ENCODE assay signal across 11 mouse cellular contexts in genomic region chr5:75238363-75238762, GRCm38 (mm10).
DNase-seq lines count a peak whose midpoint lies in the region; ATAC-seq and TF ChIP-seq lines count a peak whose summit lies in the region.
"Had no signal": no experiment of that assay in that cellular context is flagged by ENCODE, and none has a peak within 500 bp of the region (broad histone marks: within the 10 kb centered on the region; RNA-seq: fewer than 3 reads in every experiment).

No protein-coding gene starts in this region.

- no peak overlapping the region for H3K9ac ChIP-seq in liver, embryonic 14.5 days (replicated peaks)
- no peak overlapping the region for H3K9ac ChIP-seq in embryonic facial prominence, embryonic 14.5 days (ENCODE audit: low read depth, low read length)
- H3K9ac ChIP-seq: midbrain, embryonic 12.5 days had no signal

- no peak overlapping the region for H3K4me3 ChIP-seq in liver, embryonic 14.5 days (ENCODE audit: insufficient read depth in 1 of 2, low read depth in 2 of 2, low read length in 2 of 2)
- no peak overlapping the region for H3K4me3 ChIP-seq in embryonic facial prominence, embryonic 14.5 days (ENCODE audit: low read depth, low read length)
- H3K4me3 ChIP-seq: midbrain, embryonic 12.5 days had no signal

- no peaks in the 10 kb centered on the region for H3K27me3 ChIP-seq in liver, embryonic 14.5 days (ENCODE audit: control insufficient read depth, insufficient read depth, low read length)
- H3K27me3 ChIP-seq in embryonic facial prominence, embryonic 14.5 days (replicated peaks; ENCODE audit: control insufficient read depth, insufficient read depth, low read length), result no peaks in the 10 kb centered on the region
- H3K27me3 ChIP-seq: midbrain, embryonic 12.5 days had no signal

- TF ChIP-seq CTCF in liver, embryonic 14.5 days (IDR thresholded peaks at IDR 0.05; ENCODE audit: low read depth), result peak; percentile 29

- no peaks in the 10 kb centered on the region for H3K36me3 ChIP-seq in liver, embryonic 14.5 days (replicated peaks; ENCODE audit: control insufficient read depth, insufficient read depth, low read depth)
- H3K36me3 ChIP-seq in embryonic facial prominence, embryonic 14.5 days (ENCODE audit: control insufficient read depth, insufficient read depth, low read length), result no peaks in the 10 kb centered on the region
- H3K36me3 ChIP-seq: midbrain, embryonic 12.5 days had no signal

- no peak overlapping the region for H3K4me2 ChIP-seq in liver, embryonic 14.5 days (ENCODE audit: low read depth)
- no peak overlapping the region for H3K4me2 ChIP-seq in embryonic facial prominence, embryonic 14.5 days (ENCODE audit: low read depth, low read length)
- H3K4me2 ChIP-seq: midbrain, embryonic 12.5 days had no signal

- H3K4me1 ChIP-seq in liver, embryonic 14.5 days (replicated peaks; ENCODE audit: control insufficient read depth in 2 of 2, insufficient read depth in 2 of 2, low read length in 1 of 2), result no peaks in the 10 kb centered on the region
- H3K4me1 ChIP-seq in embryonic facial prominence, embryonic 14.5 days (ENCODE audit: control insufficient read depth, insufficient read depth, low read length), result no peaks in the 10 kb centered on the region
- H3K4me1 ChIP-seq: midbrain, embryonic 12.5 days had no signal

- no peak for TF ChIP-seq EP300 in liver, embryonic 14.5 days (IDR thresholded peaks at IDR 0.05; ENCODE audit: low read depth)

- 14% methylated on average over 2 of the region's 2 CpGs for WGBS in liver, embryonic 14.5 days (ENCODE audit: insufficient replicate concordance)
- 35% methylated on average over 2 of the region's 2 CpGs for WGBS in embryonic facial prominence, embryonic 14.5 days

- peak; percentile 60 for DNase-seq in embryo, embryonic 10 days (ENCODE audit: low spot score)
- DNase-seq in embryo, embryonic 9.5 days (ENCODE audit: extremely low spot score), result no peak
- DNase-seq in liver, embryonic 14.5 days (ENCODE audit: low read depth in 3 of 3, low spot score in 3 of 3), result no peak
- DNase-seq in liver, result no peak
- peak; percentile 31 for DNase-seq in embryonic facial prominence, embryonic 14.5 days (ENCODE audit: low spot score)
- DNase-seq in thymus, postnatal 10 days (ENCODE audit: low spot score in 2 of 2), result no peak
- DNase-seq in ovary, postnatal 14 days (ENCODE audit: low spot score), result no peak
- DNase-seq: gastrocnemius, postnatal 10 days; kidney, postnatal 25 days had no signal

- H3K9me3 ChIP-seq in liver, embryonic 14.5 days (ENCODE audit: control insufficient read depth, low read length), result no peaks in the 10 kb centered on the region
- no peaks in the 10 kb centered on the region for H3K9me3 ChIP-seq in embryonic facial prominence, embryonic 14.5 days (ENCODE audit: control insufficient read depth, low read length)
- H3K9me3 ChIP-seq: midbrain, embryonic 12.5 days had no signal

- H3K27ac ChIP-seq in liver, embryonic 14.5 days, result no peak overlapping the region
- H3K27ac ChIP-seq in embryonic facial prominence, embryonic 14.5 days (replicated peaks; ENCODE audit: low read depth, low read length), result no peak overlapping the region
- H3K27ac ChIP-seq: midbrain, embryonic 12.5 days had no signal

- no peak for ATAC-seq in liver, embryonic 14.5 days (ENCODE audit: insufficient read depth)
- ATAC-seq in embryonic facial prominence, embryonic 14.5 days (ENCODE audit: low read depth), result no peak
- peak; percentile 77 for ATAC-seq in megakaryocyte progenitor cell, adult 5-6 weeks (replicated peaks; ENCODE audit: poor library complexity)

Comparison
In these comparisons a context has a peak if more than half of its experiments do, and no peak if none do; other contexts are left out.
1. DNase-seq: peak in embryo, embryonic 10 days (single experiment) and embryonic facial prominence, embryonic 14.5 days (single experiment); none in embryo, embryonic 9.5 days (single experiment), liver, embryonic 14.5 days (0 of 3), liver (single experiment), thymus, postnatal 10 days (0 of 2) and ovary, postnatal 14 days (single experiment).